Mouse (Mus musculus) erythroblast, adult 5-6 weeks (primary cell): Measurements from ENCODE around the gene Map2k4. TPM values are rescaled to one million over a fixed set of nuclear protein-coding genes. Genes with fewer than 3 reads are reported as not detected.

Experiments
- total RNA-seq, 2 experiments: library from RNA; stranded (forward) in 1 of 2; stranded (reverse) in 1 of 2; fragments of 150-400 nt in 1 of 2; fragments of 200-764, 138-1000 nt in 1 of 2; gene quantifications; 2 replicates each; pipeline versions ENCODE4 v1.2.3 to v1.2.4; 2015 to 2017; ENCODE audit warnings: low replicate concordance in 2 of 2

The Map2k4 gene
- total RNA-seq, 2 experiments from 2014 or later: 17.2 to 19.4 TPM

Other genes starting within 250 kb of the Map2k4 start
- 2.1 and 2.5 TPM in 2 replicates for gene Zkscan6, start 18.9 kb upstream of the Map2k4 start, total RNA-seq (2015; ENCODE audit: low replicate concordance)
- gene Zkscan6, start 18.9 kb upstream of the Map2k4 start, total RNA-seq (2017; ENCODE audit: low replicate concordance): 5.2 and 9.6 TPM in 2 replicates